Mouse (Mus musculus): ENCODE data around the gene Cpz. TPM values are rescaled to one million over a fixed set of nuclear protein-coding genes. Genes with fewer than 3 reads are reported as not detected.

Cpz gene
- polyA plus RNA-seq, 1 experiment from 2014 or later: 7.7 TPM

- Histone ChIP-seq H3K9ac (ENCODE audit: low read length) (no peak overlapping the region), H3K4me1 (ENCODE audit: control insufficient read depth, insufficient read depth, low read length) (no peaks in the 10 kb centered on the region), H3K4me2 (ENCODE audit: low read depth, low read length) (no peak overlapping the region), H3K27ac (ENCODE audit: low read length) (no peak overlapping the region), H3K4me3 (ENCODE audit: low read length) (no peak overlapping the region), H3K9me3 (replicated peaks; ENCODE audit: control insufficient read depth, low read length) (no peaks in the 10 kb centered on the region), H3K36me3 (ENCODE audit: control insufficient read depth, insufficient read depth) (no peaks in the 10 kb centered on the region), H3K27me3 (ENCODE audit: control insufficient read depth, insufficient read depth, low read length) (peaks cover 7% of the 10 kb centered on the region)
- 49% methylated on average over 8 of the region's 8 CpGs for WGBS
- no peak for ATAC-seq (replicated peaks; ENCODE audit: extremely low read depth, insufficient read depth, low FRiP score)
These were observed 63.4 kb downstream of the Cpz start for GRCm38 (mm10) chr5:35462081-35462480.

GRCm38 (mm10) chr5:35459760-35460159 lies 65.7 kb downstream of the Cpz start:
- 78% methylated on average over 4 of the region's 4 CpGs for WGBS
- no peaks in the 10 kb centered on the region for H3K36me3 ChIP-seq (ENCODE audit: control insufficient read depth, insufficient read depth)
- H3K27me3 ChIP-seq (ENCODE audit: control insufficient read depth, insufficient read depth, low read length): peaks cover 4% of the 10 kb centered on the region; the same call in 1 of the 2 replicates
- H3K4me3 ChIP-seq (ENCODE audit: low read length): no peak overlapping the region
- H3K9ac ChIP-seq (ENCODE audit: low read length): no peak overlapping the region
- no peaks in the 10 kb centered on the region for H3K9me3 ChIP-seq (replicated peaks; ENCODE audit: control insufficient read depth, low read length)
- no peak overlapping the region for H3K27ac ChIP-seq (ENCODE audit: low read length)
- no peaks in the 10 kb centered on the region for H3K4me1 ChIP-seq (ENCODE audit: control insufficient read depth, insufficient read depth, low read length)
- ATAC-seq (replicated peaks; ENCODE audit: extremely low read depth, insufficient read depth, low FRiP score): no peak
- no peak overlapping the region for H3K4me2 ChIP-seq (ENCODE audit: low read depth, low read length)

- no peaks in the 10 kb centered on the region for H3K36me3 ChIP-seq (ENCODE audit: control insufficient read depth, insufficient read depth)
- 42% methylated on average over 3 of the region's 3 CpGs for WGBS
- H3K9me3 ChIP-seq (replicated peaks; ENCODE audit: control insufficient read depth, low read length): no peaks in the 10 kb centered on the region
- H3K27ac ChIP-seq (ENCODE audit: low read length): no peak overlapping the region
- no peak for ATAC-seq (replicated peaks; ENCODE audit: extremely low read depth, insufficient read depth, low FRiP score)
- H3K4me3 ChIP-seq (ENCODE audit: low read length): no peak overlapping the region
- H3K9ac ChIP-seq (ENCODE audit: low read length): no peak overlapping the region
- H3K4me1 ChIP-seq (ENCODE audit: control insufficient read depth, insufficient read depth, low read length): no peaks in the 10 kb centered on the region
- H3K27me3 ChIP-seq (ENCODE audit: control insufficient read depth, insufficient read depth, low read length): peaks cover 2% of the 10 kb centered on the region; the same call in 1 of the 2 replicates
- H3K4me2 ChIP-seq (ENCODE audit: low read depth, low read length): no peak overlapping the region
These were observed 67.2 kb downstream of the Cpz start for GRCm38 (mm10) chr5:35458267-35458666.

DNA sequence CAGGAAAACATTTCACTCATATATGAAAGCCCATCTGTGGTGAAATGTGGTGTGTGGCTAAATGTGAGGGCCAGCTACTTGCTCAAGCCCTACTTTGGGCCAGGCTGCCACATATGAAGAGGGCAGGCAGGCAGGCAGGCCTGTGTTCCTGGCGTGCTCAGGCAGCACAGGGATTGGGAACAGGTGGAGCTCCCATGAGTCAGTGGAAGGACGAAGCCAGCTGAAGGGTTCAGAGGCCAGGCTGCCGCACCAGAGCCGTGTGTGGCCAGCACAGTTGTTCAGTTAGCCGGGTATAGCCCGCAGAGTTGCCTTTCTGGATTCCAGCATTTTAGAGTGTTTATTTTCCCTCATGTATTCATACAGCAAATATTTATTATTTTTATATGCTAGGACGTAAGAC lies 68.1 kb downstream of the Cpz start:
- ATAC-seq (replicated peaks; ENCODE audit: extremely low read depth, insufficient read depth, low FRiP score): no peak
- Histone ChIP-seq H3K4me1 (ENCODE audit: control insufficient read depth, insufficient read depth, low read length) (no peaks in the 10 kb centered on the region), H3K27me3 (ENCODE audit: control insufficient read depth, insufficient read depth, low read length) (0 out of 2 replicates have a peak, but pooled peaks cover 2% of the 10 kb centered on the region), H3K4me2 (ENCODE audit: low read depth, low read length) (no peak overlapping the region), H3K27ac (ENCODE audit: low read length) (no peak overlapping the region), H3K4me3 (ENCODE audit: low read length) (no peak overlapping the region), H3K9ac (ENCODE audit: low read length) (no peak overlapping the region), H3K9me3 (replicated peaks; ENCODE audit: control insufficient read depth, low read length) (no peaks in the 10 kb centered on the region), H3K36me3 (ENCODE audit: control insufficient read depth, insufficient read depth) (no peaks in the 10 kb centered on the region)
- 79% methylated on average over 7 of the region's 7 CpGs for WGBS

DNA sequence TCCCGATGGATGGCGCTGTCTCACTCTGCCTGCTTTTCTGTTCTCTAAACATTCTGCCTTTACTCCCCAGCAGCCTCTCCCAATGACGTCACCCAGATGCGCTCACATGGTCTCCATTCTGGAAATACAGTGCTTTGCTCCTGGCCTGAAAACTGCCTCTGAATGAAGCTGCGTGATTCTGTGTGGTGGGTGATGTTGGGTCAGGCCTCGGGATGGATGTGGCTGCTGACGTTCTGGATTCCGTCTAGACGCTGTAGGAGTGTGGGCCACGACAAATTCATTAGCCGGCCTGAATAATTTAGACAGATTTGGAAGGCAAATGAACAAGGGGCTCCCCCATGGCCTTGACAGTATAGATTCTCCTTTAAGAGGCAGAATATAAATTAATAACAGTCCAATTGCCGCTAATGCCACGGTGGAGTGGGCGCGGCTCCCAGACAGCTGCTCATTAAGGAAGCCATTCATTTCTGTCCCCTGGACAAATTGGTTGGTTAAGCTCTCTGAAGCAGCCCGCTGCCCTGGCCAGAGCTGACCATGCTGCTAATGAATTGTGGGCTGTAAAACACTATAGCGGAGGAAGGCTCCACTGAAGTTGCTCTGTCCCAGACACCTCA lies 71.2 kb downstream of the Cpz start:
- ATAC-seq (replicated peaks; ENCODE audit: extremely low read depth, insufficient read depth, low FRiP score): no peak
- no peak overlapping the region for H3K9ac ChIP-seq (ENCODE audit: low read length)
- WGBS: 67% methylated on average over 17 of the region's 17 CpGs
- peaks cover 8% of the 10 kb centered on the region; the same call in 1 of the 2 replicates for H3K27me3 ChIP-seq (ENCODE audit: control insufficient read depth, insufficient read depth, low read length)
- no peak overlapping the region for H3K4me2 ChIP-seq (ENCODE audit: low read depth, low read length)
- H3K36me3 ChIP-seq (ENCODE audit: control insufficient read depth, insufficient read depth): no peaks in the 10 kb centered on the region
- H3K4me1 ChIP-seq (ENCODE audit: control insufficient read depth, insufficient read depth, low read length): no peaks in the 10 kb centered on the region
- no peaks in the 10 kb centered on the region for H3K9me3 ChIP-seq (replicated peaks; ENCODE audit: control insufficient read depth, low read length)
- H3K4me3 ChIP-seq (ENCODE audit: low read length): no peak overlapping the region
- H3K27ac ChIP-seq (ENCODE audit: low read length): no peak overlapping the region

Other genes starting within 250 kb of the Cpz start
- 0.04 TPM in 1 of 2 replicates, not detected in the other for gene Adra2c, start 247.4 kb downstream of the Cpz start, polyA plus RNA-seq (2015; fragmentation: Nextera tagmentation; extraction: Ambion mirVana)
- gene Hmx1, start 136.6 kb downstream of the Cpz start, polyA plus RNA-seq (2015; fragmentation: Nextera tagmentation; extraction: Ambion mirVana): not detected in 2 replicates
- gene Trmt44, start 49.4 kb upstream of the Cpz start, polyA plus RNA-seq (2015; fragmentation: Nextera tagmentation; extraction: Ambion mirVana): 5.3 and 5.6 TPM in 2 replicates
- gene Acox3, start 57.3 kb upstream of the Cpz start, polyA plus RNA-seq (2015; fragmentation: Nextera tagmentation; extraction: Ambion mirVana): 11.2 and 12.4 TPM in 2 replicates
- 16.3 and 17.2 TPM in 2 replicates for gene Htra3, start 154.1 kb upstream of the Cpz start, polyA plus RNA-seq (2015; fragmentation: Nextera tagmentation; extraction: Ambion mirVana)
- 8.3 and 10.0 TPM in 2 replicates for gene Sh3tc1, start 214.3 kb upstream of the Cpz start, polyA plus RNA-seq (2015; fragmentation: Nextera tagmentation; extraction: Ambion mirVana)
- 4.7 and 7.3 TPM in 2 replicates for gene Ablim2, start 232.2 kb upstream of the Cpz start, polyA plus RNA-seq (2015; fragmentation: Nextera tagmentation; extraction: Ambion mirVana)